Mouse (Mus musculus) layer of hippocampus, postnatal 10 days (tissue): ENCODE measurements around the gene Cks1b. TPM values are rescaled to one million over a fixed set of nuclear protein-coding genes. Genes with fewer than 3 reads are reported as not detected.
A peak's percentile ranks its signal among the peaks of the same experiment; 100 is the strongest.

Source experiments
- DNase-seq, 2 experiments: peaks; one replicate each; pipeline ENCODE4 v3.0.0; 2021; ENCODE audit warnings: low spot score in 2 of 2
- total RNA-seq, 2 experiments: library from RNA; stranded (reverse); gene quantifications; 2 replicates each; pipeline ENCODE4 v1.2.3; 2021

Gene Cks1b
- total RNA-seq, 2 experiments from 2014 or later = 9.8 to 10.9 TPM

DNA sequence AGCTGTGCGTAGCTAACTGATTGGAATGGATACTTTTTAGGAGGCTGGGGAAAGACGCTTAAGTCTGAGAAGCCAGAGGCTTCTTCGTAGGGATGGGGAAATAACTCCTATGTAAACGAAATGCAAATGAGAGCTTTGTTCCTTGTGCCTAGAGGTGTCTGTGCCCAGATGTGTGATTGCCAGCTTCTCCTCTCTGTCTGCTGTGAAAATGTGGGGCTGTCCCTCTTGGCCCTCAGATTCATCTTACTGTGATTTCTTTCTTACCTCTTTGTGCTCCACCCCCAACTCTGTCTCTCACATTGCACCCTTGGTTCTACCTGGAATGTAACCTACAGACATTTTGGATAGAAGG is 21.6 kb downstream of the Cks1b start:
- no peak for DNase-seq

- peak; percentile 65 to 69 for DNase-seq
Observed at GRCm38 (mm10) chr3:89395806-89396653, 22.2 kb downstream of the Cks1b start.

- no peak for DNase-seq
Observed at GRCm38 (mm10) chr3:89395419-89395805, 22.8 kb downstream of the Cks1b start.

GRCm38 (mm10) chr3:89394894-89395256 is 23.3 kb downstream of the Cks1b start:
- DNase-seq = peak; percentile 63 to 73

DNA sequence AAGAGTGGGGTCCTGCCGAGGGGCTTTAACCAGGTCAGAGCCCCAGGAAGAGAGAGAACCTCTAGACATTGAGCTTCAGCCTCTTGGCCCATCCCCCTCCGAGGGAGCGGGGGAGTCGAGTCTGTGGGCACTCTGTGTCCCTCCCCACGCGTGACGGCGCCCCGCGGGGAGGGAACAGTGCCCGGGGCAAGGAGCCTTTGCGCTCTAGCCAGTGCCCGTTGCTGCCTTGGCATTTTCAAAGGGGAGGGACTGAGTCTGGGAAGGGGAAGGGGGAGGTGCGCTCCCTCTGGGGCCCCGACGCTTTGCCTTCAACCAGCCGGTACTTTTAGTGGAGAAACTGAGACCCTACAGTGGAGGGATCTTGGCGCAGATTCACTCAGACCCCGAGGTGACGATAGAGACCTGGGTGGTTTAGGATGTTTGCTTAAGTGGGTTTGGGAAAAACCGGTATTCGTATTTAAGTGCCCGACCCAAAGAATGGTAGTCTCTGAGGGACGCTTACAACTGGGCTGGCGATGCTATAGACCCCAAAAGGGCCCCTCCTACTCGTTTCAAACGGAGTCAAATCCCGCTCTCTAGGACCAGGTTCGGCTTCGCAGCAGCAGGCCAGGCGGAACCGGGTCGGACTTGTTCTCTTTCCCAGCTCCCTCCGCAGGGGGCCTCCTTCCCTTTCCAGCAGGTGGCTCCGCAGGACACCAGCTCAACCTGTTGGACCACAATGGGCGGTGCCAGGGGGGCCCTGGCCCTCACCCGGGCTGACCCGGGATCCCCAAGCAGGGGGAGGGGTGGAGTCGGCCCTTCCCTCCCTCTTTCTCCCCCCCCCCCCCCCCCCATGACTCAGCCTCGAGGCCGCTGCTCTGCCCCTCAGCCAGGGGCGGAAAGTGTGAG is 23.9 kb downstream of the Cks1b start, which contains the start of gene Zbtb7b:
Gene Zbtb7b, minus strand, starts transcription at position 771 of the 888 bp plus-strand sequence.
- DNase-seq = peak; percentile 69 to 76

- peak; percentile 95 to 96 for DNase-seq
Observed at GRCm38 (mm10) chr3:89393605-89394004, 24.6 kb downstream of the Cks1b start.

DNA sequence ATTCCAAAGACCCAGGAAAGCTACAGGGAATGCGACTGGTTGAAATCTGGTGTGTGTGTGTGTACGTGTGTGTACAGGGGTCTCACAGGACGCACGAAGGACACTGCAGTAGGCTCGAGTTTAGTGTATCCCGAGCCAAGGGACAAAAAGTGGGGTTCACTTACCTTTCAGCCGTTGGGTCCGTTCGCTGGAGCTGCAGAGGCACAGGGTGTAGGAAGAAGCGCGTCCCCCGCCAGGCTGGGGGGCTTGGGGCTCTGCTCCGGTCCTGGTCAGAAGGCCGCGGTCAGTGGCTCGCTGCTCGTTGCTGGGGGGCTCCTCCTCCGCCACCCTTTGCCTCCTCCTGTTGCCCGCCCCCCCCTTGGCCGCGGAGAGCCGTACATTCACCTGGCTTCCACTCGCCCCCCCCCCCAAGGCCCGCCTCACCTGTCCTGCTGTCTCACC is 25.3 kb downstream of the Cks1b start:
- DNase-seq = peak in 1 of 2 experiments; percentile 45

GRCm38 (mm10) chr3:89391663-89392511 is 26.3 kb downstream of the Cks1b start:
- peak; percentile 42 to 48 for DNase-seq

- peak in 1 of 2 experiments; percentile 16 for DNase-seq
Observed at GRCm38 (mm10) chr3:89390699-89391662, 27.2 kb downstream of the Cks1b start.

GRCm38 (mm10) chr3:89390111-89390515 is 28.1 kb downstream of the Cks1b start:
- DNase-seq = no peak

DNA sequence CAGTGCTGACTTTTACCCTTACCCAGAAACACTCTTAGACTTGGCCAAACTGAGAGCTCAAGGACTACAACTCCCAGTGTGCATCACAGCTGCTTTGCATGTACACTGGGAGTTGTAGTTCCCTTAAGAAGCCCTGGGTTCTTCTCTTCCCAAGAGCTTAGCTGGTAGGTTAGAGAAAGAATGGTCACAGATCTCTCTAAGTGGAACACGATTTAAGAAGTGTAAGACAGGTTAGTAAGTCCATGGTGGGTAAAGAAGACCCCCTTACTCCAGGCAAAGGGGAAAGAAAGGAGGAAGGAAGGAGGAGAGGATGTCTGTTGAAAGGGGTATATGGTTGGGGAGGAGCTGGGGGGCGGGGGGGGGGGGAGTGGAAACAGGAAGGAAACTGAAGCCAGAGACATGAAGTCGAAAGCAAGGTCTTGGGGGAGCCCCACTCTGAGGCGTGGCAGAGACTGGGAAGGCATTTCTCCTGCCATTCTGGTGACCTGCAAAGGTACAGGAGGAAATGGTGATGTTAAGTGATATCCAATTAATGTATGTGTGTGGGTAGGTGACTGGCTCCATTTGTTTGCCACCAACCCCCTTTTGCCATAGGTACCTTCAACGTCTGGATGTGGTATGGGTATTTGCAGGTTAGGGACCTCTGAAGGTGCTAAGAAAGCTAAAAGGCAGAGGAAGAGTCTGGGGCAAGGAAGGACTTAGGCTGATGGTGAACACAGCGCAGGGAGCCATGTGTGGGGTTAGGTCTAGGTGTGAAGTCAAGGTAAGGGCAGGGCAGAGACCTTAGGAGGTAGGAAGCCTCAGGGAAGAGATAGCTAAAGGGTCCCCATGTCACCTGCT is 29.1 kb downstream of the Cks1b start:
- DNase-seq = peak in 1 of 2 experiments; percentile 34

- DNase-seq = peak; percentile 72 to 78
Observed at GRCm38 (mm10) chr3:89388134-89388881, 29.9 kb downstream of the Cks1b start.

- peak; percentile 18 to 45 for DNase-seq
Observed at GRCm38 (mm10) chr3:89387632-89388031, 30.6 kb downstream of the Cks1b start.

GRCm38 (mm10) chr3:89386438-89387420 is 31.5 kb downstream of the Cks1b start:
- no peak for DNase-seq

GRCm38 (mm10) chr3:89385451-89385850 is 32.7 kb downstream of the Cks1b start:
- DNase-seq = no peak

- DNase-seq = no peak
Observed at GRCm38 (mm10) chr3:89384331-89385076, 33.7 kb downstream of the Cks1b start.
